Mouse (Mus musculus): ENCODE measurements around the gene Rabep1. TPM values are rescaled to one million over a fixed set of nuclear protein-coding genes. Genes with fewer than 3 reads are reported as not detected.

Gene Rabep1
- polyA plus RNA-seq, 1 experiment from 2014 or later = 32.6 TPM

DNA sequence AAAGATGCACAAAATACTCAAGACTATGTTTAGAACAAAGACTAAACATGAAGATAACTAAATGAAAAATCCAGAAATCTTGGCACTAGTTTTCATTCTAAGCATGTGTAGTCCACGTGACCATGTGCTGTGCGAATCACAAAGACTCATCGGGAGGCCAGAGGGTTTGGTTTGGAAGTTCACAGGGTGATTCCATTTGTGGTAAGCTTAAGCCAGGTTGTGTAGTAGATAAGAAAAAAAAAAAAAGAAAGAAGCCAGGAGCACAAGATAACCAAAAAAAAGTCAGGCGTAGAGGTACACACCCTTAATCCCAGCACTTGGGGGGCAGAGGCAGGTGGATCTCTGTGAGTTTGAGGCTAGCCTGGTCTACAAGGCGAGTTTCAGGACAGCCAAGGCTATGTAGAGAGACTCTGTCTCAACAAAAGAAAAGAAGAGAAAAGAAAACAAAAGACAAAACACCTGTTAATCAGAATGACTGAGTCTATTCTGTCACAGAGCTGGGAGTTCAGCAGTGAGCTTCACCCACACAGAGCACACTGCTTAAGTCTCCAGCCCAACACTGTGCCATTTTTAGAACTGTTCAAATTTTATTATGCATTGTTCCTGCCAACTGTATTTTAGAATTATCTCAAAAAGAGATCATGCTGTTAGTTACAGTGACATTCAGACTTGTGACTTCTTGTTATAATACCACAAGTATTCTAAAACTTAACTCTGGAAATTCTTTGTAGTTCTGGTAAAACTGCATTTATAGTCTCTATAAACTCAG, 116.4 kb downstream of the Rabep1 start:
- Histone ChIP-seq H3K36me3 (ENCODE audit: insufficient read depth) (peaks cover 93% of the 10 kb centered on the region), H3K27ac (ENCODE audit: low read depth) (no peak overlapping the region), H3K9me3 (ENCODE audit: low read depth, low read length) (no peaks in the 10 kb centered on the region), H3K9ac (no peak overlapping the region), H3K4me3 (ENCODE audit: low read depth, low read length) (no peak overlapping the region), H3K27me3 (ENCODE audit: insufficient read depth, low read length) (no peaks in the 10 kb centered on the region), H3K4me1 (ENCODE audit: insufficient read depth) (no peaks in the 10 kb centered on the region), H3K4me2 (no peak overlapping the region)
- no peak for TF ChIP-seq CTCF (IDR thresholded peaks at IDR 0.05; ENCODE audit: low read depth)
- 93% methylated on average over 5 of the region's 5 CpGs for WGBS
- DNase-seq (no peak), ATAC-seq (ENCODE audit: insufficient read depth) (no peak)

DNA sequence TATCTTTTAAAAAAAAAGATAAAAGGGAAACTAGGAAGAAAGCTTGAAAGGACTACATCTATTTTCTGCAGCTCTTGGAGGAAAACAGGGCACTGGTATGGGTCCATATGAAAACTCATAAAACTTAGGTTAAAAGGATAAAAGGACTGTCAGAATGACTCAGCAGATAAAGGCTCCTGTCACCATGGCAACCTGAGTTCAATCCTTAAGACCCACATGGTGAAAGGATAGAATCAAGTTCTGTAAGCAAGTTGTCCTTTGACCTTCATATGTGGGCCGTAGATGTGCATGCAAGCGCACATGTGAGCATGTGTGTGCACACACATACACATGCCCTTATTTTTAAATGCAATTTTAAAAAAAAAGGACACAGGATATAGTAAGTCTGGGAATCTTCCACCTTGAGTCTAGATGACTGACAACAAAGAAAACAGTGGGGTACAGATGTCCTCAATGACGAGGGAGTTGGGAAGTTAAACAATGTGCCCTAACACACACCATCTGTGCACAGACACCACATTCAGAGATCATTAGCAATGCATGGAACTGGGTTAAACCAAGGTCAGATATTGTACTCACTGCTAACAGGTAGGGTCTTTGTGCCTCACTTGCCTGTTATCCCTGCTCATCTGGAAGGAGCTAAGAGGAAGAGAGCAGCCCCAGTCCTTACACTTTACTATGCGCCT, 119.8 kb downstream of the Rabep1 start:
- Histone ChIP-seq H3K4me2 (no peak overlapping the region), H3K9ac (no peak overlapping the region), H3K9me3 (ENCODE audit: low read depth, low read length) (no peaks in the 10 kb centered on the region), H3K4me1 (ENCODE audit: insufficient read depth) (peaks cover 3% of the 10 kb centered on the region; the same call in 1 of the 2 replicates), H3K4me3 (ENCODE audit: low read depth, low read length) (no peak overlapping the region), H3K27me3 (ENCODE audit: insufficient read depth, low read length) (no peaks in the 10 kb centered on the region), H3K36me3 (ENCODE audit: insufficient read depth) (peaks cover 74% of the 10 kb centered on the region), H3K27ac (ENCODE audit: low read depth) (no peak overlapping the region)
- DNase-seq = no peak
- TF ChIP-seq CTCF (IDR thresholded peaks at IDR 0.05; ENCODE audit: low read depth) = no peak
- ATAC-seq (ENCODE audit: insufficient read depth) = no peak
- WGBS = 80% methylated on average over 4 of the region's 4 CpGs

DNA sequence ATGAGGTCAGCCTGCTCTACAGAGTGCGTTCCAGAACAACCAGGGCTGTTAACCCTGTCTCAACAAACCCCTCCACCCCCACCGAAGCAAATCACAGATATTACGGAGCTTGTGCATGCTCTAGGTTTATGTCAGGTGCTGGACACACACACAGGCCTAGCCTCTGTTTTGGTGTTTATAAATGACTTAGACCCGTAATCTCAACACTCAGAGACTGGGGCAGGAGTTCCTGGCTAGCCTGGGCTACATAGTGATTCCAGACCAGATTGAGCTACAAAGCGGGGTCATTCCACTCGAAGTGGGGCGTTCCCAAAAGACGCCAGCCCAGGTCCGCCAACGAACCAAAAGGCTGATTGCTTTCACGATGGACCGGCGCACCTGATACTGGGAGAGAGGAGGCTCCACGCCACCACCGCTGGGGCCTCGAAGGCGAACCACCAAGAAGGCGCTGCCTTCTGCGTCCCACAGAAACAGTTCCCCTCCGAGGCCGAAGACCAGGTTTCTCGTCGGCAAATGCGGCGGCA, 124.8 kb downstream of the Rabep1 start:
- Histone ChIP-seq H3K4me1 (ENCODE audit: insufficient read depth) (peaks cover 6% of the 10 kb centered on the region; the same call in 1 of the 2 replicates), H3K9me3 (ENCODE audit: low read depth, low read length) (no peaks in the 10 kb centered on the region), H3K4me2 (peak overlapping the region; percentile 85), H3K27ac (ENCODE audit: low read depth) (peak overlapping the region; percentile 58), H3K9ac (peak overlapping the region; percentile 74), H3K36me3 (ENCODE audit: insufficient read depth) (peaks cover 48% of the 10 kb centered on the region), H3K4me3 (ENCODE audit: low read depth, low read length) (peak overlapping the region; percentile 71), H3K27me3 (ENCODE audit: insufficient read depth, low read length) (no peaks in the 10 kb centered on the region)
- DNase-seq (peak; percentile 36), ATAC-seq (ENCODE audit: insufficient read depth) (peak; percentile 14; the same call in 1 of the 2 replicates)
- TF ChIP-seq CTCF (IDR thresholded peaks at IDR 0.05; ENCODE audit: low read depth) = no peak
- WGBS = under 1% methylated on average over 25 of the region's 25 CpGs

DNA sequence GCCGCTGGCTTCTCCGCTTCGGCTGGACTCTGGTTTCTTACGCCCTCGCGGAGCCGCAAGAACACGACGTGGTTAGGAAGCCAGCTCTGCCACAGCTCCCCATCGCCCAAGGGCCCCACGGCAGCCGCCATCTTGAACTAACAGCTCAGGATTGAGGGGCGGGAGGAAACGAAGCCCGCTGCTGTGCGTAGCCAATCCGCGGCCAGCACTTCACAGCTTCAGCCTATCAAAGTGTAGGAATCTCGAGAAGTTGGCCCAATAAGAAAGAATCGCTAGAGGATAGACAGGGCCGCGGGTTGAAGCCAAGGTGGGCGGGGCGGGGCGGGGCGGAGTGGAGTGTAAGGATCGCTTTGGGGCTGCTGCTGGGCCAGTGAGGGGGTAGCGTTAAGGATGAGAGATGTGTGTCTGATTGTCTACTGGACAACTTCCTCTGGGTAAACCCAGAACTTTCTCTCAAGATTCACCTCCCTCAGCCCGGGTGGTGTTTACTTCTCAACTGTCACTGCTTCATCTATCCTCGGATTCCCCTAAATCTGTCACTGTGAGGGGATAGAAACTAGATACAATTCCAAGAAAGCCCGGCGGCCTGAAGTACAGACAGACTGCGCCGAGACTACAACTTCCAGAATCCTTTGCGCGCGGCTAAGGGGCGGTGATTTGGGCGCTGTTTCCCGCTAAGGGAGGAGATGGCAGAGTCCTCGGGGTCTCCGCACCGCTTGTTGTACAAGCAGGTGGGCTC, 125.4 kb downstream of the Rabep1 start, which contains the start of the genes Nup88 and Rpain:
TSS of gene Nup88 (minus strand) at position 153 of the 739 bp plus-strand sequence.
TSS of gene Rpain (plus strand) at position 393 of the 739 bp plus-strand sequence.
- WGBS = under 1% methylated on average over 43 of the region's 43 CpGs
- Histone ChIP-seq H3K27me3 (ENCODE audit: insufficient read depth, low read length) (no peaks in the 10 kb centered on the region), H3K36me3 (ENCODE audit: insufficient read depth) (peaks cover 48% of the 10 kb centered on the region), H3K4me1 (ENCODE audit: insufficient read depth) (peaks cover 6% of the 10 kb centered on the region; the same call in 1 of the 2 replicates), H3K4me3 (ENCODE audit: low read depth, low read length) (peak within 1 kb of the TSS; percentile 71), H3K9ac (peak within 1 kb of the TSS; percentile 74), H3K9me3 (ENCODE audit: low read depth, low read length) (no peaks in the 10 kb centered on the region), H3K4me2 (peak within 1 kb of the TSS; percentile 85), H3K27ac (ENCODE audit: low read depth) (peak within 1 kb of the TSS; percentile 83)
- peak; percentile 97 for DNase-seq
- no peak for TF ChIP-seq CTCF (IDR thresholded peaks at IDR 0.05; ENCODE audit: low read depth)
- peak; percentile 99 for ATAC-seq (ENCODE audit: insufficient read depth)

DNA sequence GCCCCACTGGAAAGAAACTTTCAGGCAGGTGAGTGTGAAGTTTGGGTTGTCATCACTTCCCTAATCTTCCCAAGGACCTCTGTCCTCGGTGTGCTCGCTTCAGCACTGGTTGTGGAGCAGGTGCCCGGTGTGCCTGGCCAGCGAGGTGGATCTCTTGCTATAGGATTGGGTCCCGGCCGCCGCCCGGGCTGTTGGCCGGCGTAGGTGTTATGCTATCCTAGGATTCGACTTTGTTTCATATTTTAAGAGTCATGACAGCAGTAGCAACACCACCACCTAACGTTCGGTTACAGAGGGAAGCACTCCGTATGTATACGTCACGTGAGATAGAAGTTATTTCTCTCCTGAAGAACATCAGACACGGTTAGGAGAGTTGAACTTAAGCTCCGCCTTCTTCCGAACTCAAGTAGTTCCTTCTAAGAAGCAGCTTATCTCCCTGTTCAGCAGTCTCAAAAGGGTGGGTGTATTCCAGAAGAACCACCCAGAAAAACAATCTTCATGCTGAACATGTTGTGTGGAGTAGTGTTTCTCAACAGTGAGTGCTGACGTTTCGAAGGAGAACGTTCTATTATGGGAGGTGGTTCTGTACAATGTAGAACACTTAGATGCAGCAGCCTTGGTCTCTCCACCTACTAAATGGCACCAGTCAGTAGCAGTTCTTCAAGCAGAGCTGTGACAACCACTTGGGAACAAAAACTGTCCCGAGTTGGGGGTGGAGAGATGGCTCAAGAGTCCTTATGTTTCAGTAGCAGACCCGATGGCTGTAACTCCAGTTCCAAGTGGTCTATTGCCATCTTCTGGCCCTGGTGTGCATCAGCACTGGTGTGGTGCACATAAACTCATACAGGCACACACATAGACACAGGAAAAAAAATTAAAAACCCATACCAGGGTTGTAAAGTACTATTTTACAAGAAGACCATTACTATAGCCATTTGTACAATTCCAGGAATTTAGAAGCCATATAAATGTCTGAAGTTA, 126.3 kb downstream of the Rabep1 start:
- H3K27me3 ChIP-seq (ENCODE audit: insufficient read depth, low read length) = no peaks in the 10 kb centered on the region
- peak overlapping the region; percentile 84 for H3K4me2 ChIP-seq
- peak overlapping the region; percentile 71 for H3K4me3 ChIP-seq (ENCODE audit: low read depth, low read length)
- peaks cover 48% of the 10 kb centered on the region for H3K36me3 ChIP-seq (ENCODE audit: insufficient read depth)
- WGBS = 13% methylated on average over 24 of the region's 24 CpGs
- ATAC-seq (ENCODE audit: insufficient read depth) (peak; percentile 19), DNase-seq (peak; percentile 26)
- peaks cover 6% of the 10 kb centered on the region; the same call in 1 of the 2 replicates for H3K4me1 ChIP-seq (ENCODE audit: insufficient read depth)
- no peaks in the 10 kb centered on the region for H3K9me3 ChIP-seq (ENCODE audit: low read depth, low read length)
- peak overlapping the region; percentile 83 for H3K27ac ChIP-seq (ENCODE audit: low read depth)
- no peak for TF ChIP-seq CTCF (IDR thresholded peaks at IDR 0.05; ENCODE audit: low read depth)
- H3K9ac ChIP-seq = peak overlapping the region; percentile 60

DNA sequence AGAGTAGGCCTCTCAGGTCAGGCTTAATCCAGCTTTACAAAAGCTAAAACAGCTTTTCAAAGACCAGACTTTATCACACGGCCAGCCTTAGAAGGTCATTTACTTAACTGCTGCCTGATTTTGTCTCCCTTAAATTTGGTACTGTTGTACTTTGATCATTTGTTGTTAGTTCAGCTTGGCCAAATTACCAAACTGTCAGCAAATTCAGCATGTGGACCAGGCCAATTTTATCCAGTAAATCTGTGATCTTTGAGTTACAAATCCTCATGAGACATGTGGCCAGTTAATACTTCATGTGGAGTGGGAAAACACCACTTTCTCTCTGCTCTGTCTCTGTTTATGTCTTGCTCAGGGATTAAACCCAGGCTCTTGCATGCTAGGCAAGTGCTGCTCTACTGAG, 128.0 kb downstream of the Rabep1 start:
- Histone ChIP-seq H3K4me2 (no peak overlapping the region), H3K4me3 (ENCODE audit: low read depth, low read length) (no peak overlapping the region), H3K9me3 (ENCODE audit: low read depth, low read length) (no peaks in the 10 kb centered on the region), H3K9ac (no peak overlapping the region), H3K27ac (ENCODE audit: low read depth) (no peak overlapping the region), H3K4me1 (ENCODE audit: insufficient read depth) (peaks cover 6% of the 10 kb centered on the region; the same call in 1 of the 2 replicates), H3K27me3 (ENCODE audit: insufficient read depth, low read length) (no peaks in the 10 kb centered on the region), H3K36me3 (ENCODE audit: insufficient read depth) (peaks cover 54% of the 10 kb centered on the region)
- DNase-seq (no peak), ATAC-seq (ENCODE audit: insufficient read depth) (no peak)
- no peak for TF ChIP-seq CTCF (IDR thresholded peaks at IDR 0.05; ENCODE audit: low read depth)
- 55% methylated on average over 1 of the region's 1 CpGs for WGBS

Data from lung, embryonic 14.5 days (tissue).